Mouse (Mus musculus): Measurements from ENCODE around the gene Acot4. TPM values are rescaled to one million over a fixed set of nuclear protein-coding genes. Genes with fewer than 3 reads are reported as not detected.
"Not testable (repeated sequence)": the region's sequence is repeated elsewhere in the genome, so short reads cannot be mapped to it uniquely, and the experiment has no call there.

The Acot4 gene
- polyA plus RNA-seq, 1 experiment from 2014 or later, result 0.68 TPM

- no peaks in the 10 kb centered on the region for H3K9me3 ChIP-seq (ENCODE audit: control insufficient read depth, low read length)
- H3K4me3 ChIP-seq (ENCODE audit: low read length), result no peak overlapping the region
- H3K27ac ChIP-seq (ENCODE audit: low read depth, low read length), result no peak overlapping the region
- no peak for ATAC-seq
- no peaks in the 10 kb centered on the region for H3K4me1 ChIP-seq (ENCODE audit: control insufficient read depth, insufficient read depth, low read depth, low read length)
- 90% methylated on average over 2 of the region's 2 CpGs for WGBS
- no peaks in the 10 kb centered on the region for H3K36me3 ChIP-seq (ENCODE audit: control insufficient read depth, insufficient read depth, low read length)
- no peak overlapping the region for H3K4me2 ChIP-seq (ENCODE audit: low read length)
- H3K27me3 ChIP-seq (replicated peaks; ENCODE audit: control insufficient read depth, insufficient read depth, low read length), result no peaks in the 10 kb centered on the region
- no peak overlapping the region for H3K9ac ChIP-seq (ENCODE audit: low read depth, low read length)
Observed at GRCm38 (mm10) chr12:84083842-84084241, 45.7 kb downstream of the Acot4 start.

GRCm38 (mm10) chr12:84084581-84084980 is 46.4 kb downstream of the Acot4 start:
- H3K9ac ChIP-seq (ENCODE audit: low read depth, low read length), result no peak overlapping the region
- no peaks in the 10 kb centered on the region for H3K27me3 ChIP-seq (replicated peaks; ENCODE audit: control insufficient read depth, insufficient read depth, low read length)
- H3K27ac ChIP-seq (ENCODE audit: low read depth, low read length), result no peak overlapping the region
- no peak overlapping the region for H3K4me3 ChIP-seq (ENCODE audit: low read length)
- H3K36me3 ChIP-seq (ENCODE audit: control insufficient read depth, insufficient read depth, low read length), result no peaks in the 10 kb centered on the region
- peaks cover 5% of the 10 kb centered on the region; the same call in 1 of the 2 replicates for H3K9me3 ChIP-seq (ENCODE audit: control insufficient read depth, low read length)
- ATAC-seq, result no peak
- WGBS, result 86% methylated on average over 4 of the region's 4 CpGs
- no peak overlapping the region for H3K4me2 ChIP-seq (ENCODE audit: low read length)
- H3K4me1 ChIP-seq (ENCODE audit: control insufficient read depth, insufficient read depth, low read depth, low read length), result no peaks in the 10 kb centered on the region

GRCm38 (mm10) chr12:84094666-84095065 is 56.5 kb downstream of the Acot4 start:
- not testable (repeated sequence) for H3K9me3 ChIP-seq (ENCODE audit: control insufficient read depth, low read length); H3K27me3 ChIP-seq (replicated peaks; ENCODE audit: control insufficient read depth, insufficient read depth, low read length); H3K9ac ChIP-seq (ENCODE audit: low read depth, low read length); H3K27ac ChIP-seq (ENCODE audit: low read depth, low read length); ATAC-seq; H3K4me1 ChIP-seq (ENCODE audit: control insufficient read depth, insufficient read depth, low read depth, low read length); H3K36me3 ChIP-seq (ENCODE audit: control insufficient read depth, insufficient read depth, low read length); H3K4me2 ChIP-seq (ENCODE audit: low read length); H3K4me3 ChIP-seq (ENCODE audit: low read length)
- WGBS, result 89% methylated on average over 5 of the region's 5 CpGs

Other genes starting within 250 kb of the Acot4 start
- 15.7 and 17.2 TPM in 2 replicates for gene Numb, start 116.4 kb upstream of the Acot4 start, polyA plus RNA-seq (2015; fragmentation: Nextera tagmentation; extraction: Ambion mirVana)
- gene Riox1, start 87.8 kb upstream of the Acot4 start, polyA plus RNA-seq (2015; fragmentation: Nextera tagmentation; extraction: Ambion mirVana), result 7.2 and 9.1 TPM in 2 replicates
- not detected in 2 replicates for gene Heatr4, start 53.5 kb upstream of the Acot4 start, polyA plus RNA-seq (2015; fragmentation: Nextera tagmentation; extraction: Ambion mirVana)
- gene Acot2, start 50.5 kb upstream of the Acot4 start, polyA plus RNA-seq (2015; fragmentation: Nextera tagmentation; extraction: Ambion mirVana), result 16.1 TPM in 2 replicates
- gene Acot1, start 28.9 kb upstream of the Acot4 start, polyA plus RNA-seq (2015; fragmentation: Nextera tagmentation; extraction: Ambion mirVana), result 98.1 and 112 TPM in 2 replicates
- not detected in 2 replicates for gene Gm49366, start 556 bp downstream of the Acot4 start, polyA plus RNA-seq (2015; fragmentation: Nextera tagmentation; extraction: Ambion mirVana)
- 1.1 and 1.4 TPM in 2 replicates for gene Acot3, start 13.8 kb downstream of the Acot4 start, polyA plus RNA-seq (2015; fragmentation: Nextera tagmentation; extraction: Ambion mirVana)
- gene Acot5, start 30.9 kb downstream of the Acot4 start, polyA plus RNA-seq (2015; fragmentation: Nextera tagmentation; extraction: Ambion mirVana), result 0.63 and 0.66 TPM in 2 replicates
- 1.3 and 1.5 TPM in 2 replicates for gene Acot6, start 62.3 kb downstream of the Acot4 start, polyA plus RNA-seq (2015; fragmentation: Nextera tagmentation; extraction: Ambion mirVana)
- gene Dnal1, start 76.0 kb downstream of the Acot4 start, polyA plus RNA-seq (2015; fragmentation: Nextera tagmentation; extraction: Ambion mirVana), result 7.6 and 7.7 TPM in 2 replicates
- 4.7 and 4.8 TPM in 2 replicates for gene Pnma1, start 110.1 kb downstream of the Acot4 start, polyA plus RNA-seq (2015; fragmentation: Nextera tagmentation; extraction: Ambion mirVana)
- 3.1 and 4.3 TPM in 2 replicates for gene Elmsan1, start 180.5 kb downstream of the Acot4 start, polyA plus RNA-seq (2015; fragmentation: Nextera tagmentation; extraction: Ambion mirVana)
- 17.7 and 18.8 TPM in 2 replicates for gene Ptgr2, start 246.9 kb downstream of the Acot4 start, polyA plus RNA-seq (2015; fragmentation: Nextera tagmentation; extraction: Ambion mirVana)

Data from hindbrain, embryonic 16.5 days (tissue).